In genomic region chr7:59767325-59767724, GRCm38 (mm10) we compare ENCODE assay signal across 7 mouse cellular contexts.
DNase-seq lines count a peak whose midpoint lies in the region.
"Not testable (repeated sequence)": the region's sequence is repeated elsewhere in the genome, so short reads cannot be mapped to it uniquely, and the experiment has no call there.

No protein-coding gene starts in this region.

- intact Hi-C loops in heart, postnatal 25 days (cut with DNase I), result not testable (repeated sequence)

- DNase-seq in adrenal gland, adult 2 months, result peak; percentile 1
- peak; percentile 8 for DNase-seq in gastrocnemius, adult 8-10 months (ENCODE audit: low spot score in 2 of 2)
- DNase-seq in heart, postnatal 25 days (ENCODE audit: low spot score), result peak; percentile 1
- DNase-seq in layer of hippocampus, adult 18-20 months (ENCODE audit: low spot score in 2 of 2), result peak; percentile 0 to 1
- DNase-seq in lung, postnatal 14 days, result peak; percentile 3
- DNase-seq in spleen, postnatal 10 days (ENCODE audit: low spot score in 2 of 2), result peak; percentile 5 to 9
- peak; percentile 11 for DNase-seq in thymus, postnatal 14 days

Comparison
In these comparisons a context has a peak if more than half of its experiments do, and no peak if none do; other contexts are left out.
1. Peak in every context shown above with its lines: DNase-seq.